Mouse (Mus musculus): ENCODE results near the gene Bean1.
A peak's percentile ranks its signal among the peaks of the same experiment; 100 is the strongest.

DNA sequence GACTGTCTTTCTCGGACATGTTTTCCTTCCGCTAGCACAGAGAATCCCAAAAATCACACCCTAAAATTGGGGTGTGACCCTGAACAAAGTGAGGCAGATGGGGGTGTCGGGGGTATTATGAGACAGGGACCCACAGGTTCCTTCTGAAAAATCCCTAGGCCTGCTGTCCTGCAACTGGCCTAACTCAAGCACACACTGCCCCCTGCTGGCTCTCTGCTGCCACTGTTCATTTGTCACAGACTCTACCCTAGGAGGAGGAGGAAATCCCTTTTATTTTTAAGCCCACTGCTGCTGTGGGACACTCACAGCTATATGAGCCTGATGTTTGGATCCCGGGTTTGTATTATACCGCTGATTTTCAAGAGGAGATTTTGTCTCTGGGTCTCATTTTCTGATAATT is 49.6 kb downstream of the Bean1 start:
- TF ChIP-seq CTCF (IDR thresholded peaks at IDR 0.05; ENCODE audit: low read depth, low read length): peak; percentile 96
- TF ChIP-seq EP300 (IDR thresholded peaks at IDR 0.05; ENCODE audit: insufficient read depth, low read depth, low read length): no peak
